Mouse (Mus musculus) lung, embryonic 14.5 days (tissue): ENCODE measurements around the gene Cmpk1. TPM values are rescaled to one million over a fixed set of nuclear protein-coding genes. Genes with fewer than 3 reads are reported as not detected.

Experiments used
- ATAC-seq: fragments of 200-750 bp; cut with Nextera tagmentation; 2 replicates; pipeline ENCODE4 v1.8.0; 2017; ENCODE audit warnings: mild to moderate bottlenecking, moderate TSS enrichment, moderate library complexity; ENCODE audit not compliant: insufficient read depth
- DNase-seq: peaks from one replicate; pipeline ENCODE4 v3.0.0-alpha.2; 2015
- H3K27ac ChIP-seq: fragments of 300-500 bp; sonication (generic); 2 replicates; pipeline ENCODE4 v1.5.1; 2014; ENCODE audit warnings: low read depth, mild to moderate bottlenecking, moderate library complexity
- H3K27me3 ChIP-seq: fragments of 300-500 bp; sonication (generic); 2 replicates; pipeline ENCODE4 v1.6.1; 2014; ENCODE audit warnings: low read length, control low read depth; ENCODE audit not compliant: insufficient read depth
- H3K36me3 ChIP-seq: fragments of 300-500 bp; sonication (generic); 2 replicates; pipeline ENCODE4 v1.6.1; 2014; ENCODE audit warnings: control low read depth; ENCODE audit not compliant: insufficient read depth
- H3K4me1 ChIP-seq: fragments of 300-500 bp; sonication (generic); 2 replicates; pipeline ENCODE4 v1.6.1; 2014; ENCODE audit warnings: antibody characterized with exemption, control low read depth; ENCODE audit not compliant: insufficient read depth
- H3K4me2 ChIP-seq: fragments of 300-500 bp; sonication (generic); 2 replicates; pipeline ENCODE4 v1.6.1; 2014; ENCODE audit warnings: mild to moderate bottlenecking
- H3K4me3 ChIP-seq: fragments of 300-500 bp; sonication (generic); 2 replicates; pipeline ENCODE4 v1.5.1; 2014; ENCODE audit warnings: low read depth, low read length
- H3K9ac ChIP-seq: fragments of 300-500 bp; sonication (generic); 2 replicates; pipeline ENCODE4 v1.6.1; 2014
- H3K9me3 ChIP-seq: fragments of 300-500 bp; sonication (generic); 2 replicates; pipeline ENCODE4 v1.6.1; 2016; ENCODE audit warnings: low read depth, low read length, control low read depth
- CTCF ChIP-seq: IDR thresholded peaks from 2 replicates; pipeline ENCODE4 v1.5.1; 2016; ENCODE audit warnings: antibody characterized with exemption, low read depth
- WGBS: fragments of 180-500 bp; shearing (Covaris S2); extraction: QIAGEN DNeasy Blood & Tissue Kit; methylation state at CpG from one replicate; pipeline ENCODE4 v1.1.7; 2014; 5-methylcytosine and 5-hydroxymethylcytosine counted together
- polyA plus RNA-seq: library from polyadenylated mRNA; unstranded; fragments of >200 nt; fragmentation: Nextera tagmentation; extraction: Ambion mirVana; gene quantifications from 2 replicates; pipeline ENCODE4 v1.2.1, GENCODE M21; 2014

Gene Cmpk1
- polyA plus RNA-seq, 1 experiment from 2014 or later = 99.8 TPM

DNA sequence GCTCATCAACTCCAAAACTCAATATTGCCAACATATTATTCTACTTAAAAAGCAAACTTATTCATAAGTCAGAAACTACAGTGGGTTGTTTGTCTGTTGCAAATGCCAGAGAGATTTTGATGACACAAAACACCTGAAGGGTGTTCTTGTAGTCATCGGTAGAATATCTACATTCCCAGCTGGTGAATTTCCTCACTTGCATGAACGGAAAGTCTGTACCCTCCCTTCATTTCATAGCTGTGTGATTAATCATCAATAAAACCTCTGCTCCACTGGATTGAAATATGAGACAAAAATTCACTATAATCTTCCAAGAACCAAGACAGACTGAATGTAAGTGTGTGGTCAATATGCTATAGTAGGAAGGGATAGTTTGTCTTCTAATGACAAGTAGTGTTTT is 27.5 kb downstream of the Cmpk1 start:
- Histone ChIP-seq H3K36me3 (peaks cover 23% of the 10 kb centered on the region), H3K4me3 (no peak overlapping the region), H3K9me3 (no peaks in the 10 kb centered on the region), H3K27ac (no peak overlapping the region), H3K27me3 (no peaks in the 10 kb centered on the region), H3K4me2 (no peak overlapping the region), H3K4me1 (no peaks in the 10 kb centered on the region), H3K9ac (no peak overlapping the region)
- DNase-seq = no peak
- no peak for ATAC-seq
- WGBS = 83% methylated on average over 2 of the region's 2 CpGs
- no peak for TF ChIP-seq CTCF

DNA sequence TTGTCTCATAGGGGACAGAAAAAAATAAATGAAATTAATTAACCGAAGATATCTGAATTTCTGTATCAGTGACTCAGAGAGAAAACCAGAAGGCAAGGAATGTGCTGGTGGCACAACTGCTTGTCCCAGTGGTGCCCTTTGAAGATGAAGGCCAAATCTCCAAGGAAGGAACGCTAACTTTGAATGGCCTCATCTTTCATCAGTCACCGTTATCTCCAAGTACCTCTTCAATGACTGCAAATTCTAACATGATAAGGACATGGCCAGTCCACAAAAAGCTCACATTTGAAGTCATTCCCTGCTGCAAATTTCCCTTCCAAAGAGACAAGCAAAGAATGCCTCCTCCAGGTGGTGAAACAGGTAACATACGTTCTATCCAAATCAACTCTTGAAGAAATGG is 28.3 kb downstream of the Cmpk1 start:
- no peak for DNase-seq
- Histone ChIP-seq H3K4me1 (no peaks in the 10 kb centered on the region), H3K9me3 (no peaks in the 10 kb centered on the region)

DNA sequence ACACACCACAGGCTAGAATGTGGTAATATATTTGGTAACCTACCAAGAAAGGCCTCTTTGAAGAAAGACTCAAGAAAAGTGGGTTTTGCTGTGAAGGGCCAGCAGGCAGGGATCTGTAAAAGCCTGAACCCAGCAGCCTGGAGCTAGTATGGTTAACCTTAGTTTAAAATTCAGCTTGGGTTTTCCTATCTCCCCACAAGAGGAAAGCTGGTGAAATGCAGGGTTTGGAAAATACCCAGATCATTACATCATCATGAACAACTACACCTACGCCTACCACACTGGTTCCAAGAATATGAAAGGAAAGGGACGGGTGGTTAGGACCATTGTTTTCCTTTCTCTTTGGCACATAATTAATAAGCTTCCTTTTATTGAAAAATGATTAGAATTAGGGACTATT is 28.8 kb downstream of the Cmpk1 start:
- no peak for TF ChIP-seq CTCF
- whole genome bisulfite sequencing = 69% methylated on average over 2 of the region's 2 CpGs
- no peak for ATAC-seq

More for the DNA sequence above, 28.3 kb downstream of the Cmpk1 start:
- Histone ChIP-seq H3K27me3 (no peaks in the 10 kb centered on the region), H3K4me2 (no peak overlapping the region), H3K36me3 (peaks cover 17% of the 10 kb centered on the region), H3K27ac (no peak overlapping the region), H3K9ac (no peak overlapping the region), H3K4me3 (no peak overlapping the region)
- WGBS = 65% methylated on average over 4 of the region's 4 CpGs
- ATAC-seq = no peak
- TF ChIP-seq CTCF = no peak

DNA sequence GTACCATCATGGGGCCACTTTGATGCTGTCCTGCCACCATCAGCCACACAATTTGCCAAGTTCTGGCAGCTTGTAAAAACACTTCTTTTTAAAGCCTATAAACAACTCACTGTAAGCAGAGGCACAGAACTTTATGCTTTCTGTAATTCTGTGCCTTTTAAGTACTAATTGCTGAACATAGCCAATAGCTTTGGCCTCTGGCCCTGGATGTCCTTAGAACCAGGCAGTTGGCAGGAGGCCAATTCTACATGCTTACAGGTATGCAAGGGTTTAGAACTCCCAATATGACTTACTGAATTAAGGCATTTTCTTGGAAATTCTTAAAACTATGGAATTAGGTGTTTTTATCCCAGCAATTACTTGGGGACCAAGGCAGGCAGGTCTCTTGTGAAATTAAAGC is 29.6 kb downstream of the Cmpk1 start:
- no peaks in the 10 kb centered on the region for H3K27me3 ChIP-seq
- peak; percentile 45 for DNase-seq
- no peak for ATAC-seq
- no peak overlapping the region for H3K27ac ChIP-seq
- no peak overlapping the region for H3K9ac ChIP-seq
- H3K4me1 ChIP-seq = no peaks in the 10 kb centered on the region
- no peak for TF ChIP-seq CTCF
- H3K4me2 ChIP-seq = no peak overlapping the region
- no peaks in the 10 kb centered on the region for H3K9me3 ChIP-seq
- no peak overlapping the region for H3K4me3 ChIP-seq
- H3K36me3 ChIP-seq = peaks cover 8% of the 10 kb centered on the region; the same call in 1 of the 2 replicates

More for the DNA sequence above, 28.8 kb downstream of the Cmpk1 start:
- no peak for DNase-seq
- Histone ChIP-seq H3K9me3 (no peaks in the 10 kb centered on the region), H3K27ac (no peak overlapping the region), H3K9ac (no peak overlapping the region), H3K4me3 (no peak overlapping the region), H3K4me2 (no peak overlapping the region), H3K4me1 (no peaks in the 10 kb centered on the region), H3K36me3 (peaks cover 17% of the 10 kb centered on the region), H3K27me3 (no peaks in the 10 kb centered on the region)

DNA sequence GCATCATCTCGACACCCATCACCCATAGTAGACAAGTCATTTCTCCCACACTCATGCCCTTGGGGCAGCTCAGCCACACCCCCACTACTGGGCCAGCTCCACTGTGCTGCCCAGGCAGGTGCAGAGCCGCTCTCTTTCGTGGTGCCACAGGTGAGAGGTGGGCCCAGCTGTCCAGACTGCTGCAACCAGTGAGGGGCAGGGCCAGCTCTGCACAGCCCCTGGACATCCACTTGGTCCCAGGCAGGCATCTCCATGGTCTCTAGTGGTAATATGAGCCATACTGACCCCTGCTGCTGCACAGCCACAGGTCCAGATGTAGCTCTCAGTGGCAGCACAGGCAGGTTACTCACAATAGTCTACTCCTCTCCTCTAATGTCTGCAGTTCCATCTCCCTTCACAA is 33.9 kb downstream of the Cmpk1 start:
- Histone ChIP-seq H3K27ac (no peak overlapping the region), H3K9ac (no peak overlapping the region), H3K4me1 (no peaks in the 10 kb centered on the region), H3K36me3 (no peaks in the 10 kb centered on the region), H3K4me3 (no peak overlapping the region), H3K4me2 (no peak overlapping the region), H3K27me3 (no peaks in the 10 kb centered on the region), H3K9me3 (no peaks in the 10 kb centered on the region)
- no peak for DNase-seq
- ATAC-seq = no peak; the same call in 1 of the 2 replicates
- WGBS = 79% methylated on average over 3 of the region's 3 CpGs
- no peak for TF ChIP-seq CTCF

DNA sequence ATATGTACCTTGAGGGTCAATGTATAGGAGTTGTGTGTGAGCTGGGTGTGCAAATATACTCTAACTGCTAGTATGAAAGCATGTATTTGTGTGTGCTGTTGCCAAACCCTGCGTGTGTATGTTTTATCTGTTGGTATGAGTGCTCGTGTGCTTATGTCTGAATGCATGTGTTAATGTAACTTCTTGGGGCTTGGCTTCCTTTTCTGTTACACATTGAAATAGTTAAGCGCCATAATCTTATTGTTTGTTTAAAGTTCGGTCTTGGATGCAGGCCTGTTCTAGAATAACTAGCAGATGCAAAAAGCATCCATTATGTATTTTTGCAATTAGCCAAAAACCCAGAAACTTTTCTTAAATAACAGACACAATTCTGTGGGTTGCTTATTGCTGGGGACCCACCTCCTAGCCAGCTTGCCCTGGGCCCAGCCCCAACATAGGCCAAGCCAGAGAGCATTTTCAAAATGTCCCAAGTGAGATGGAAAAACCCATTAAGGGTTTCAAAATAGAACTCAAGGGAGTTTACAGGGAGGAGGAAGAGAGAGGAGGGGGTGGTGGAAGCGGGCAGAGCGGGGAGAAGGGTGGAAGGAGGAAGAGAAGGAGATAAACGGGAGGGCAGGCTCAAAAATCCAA is 39.1 kb downstream of the Cmpk1 start:
- Histone ChIP-seq H3K4me2 (no peak overlapping the region), H3K4me3 (no peak overlapping the region), H3K4me1 (no peaks in the 10 kb centered on the region), H3K9me3 (no peaks in the 10 kb centered on the region), H3K27me3 (no peaks in the 10 kb centered on the region), H3K9ac (no peak overlapping the region), H3K27ac (no peak overlapping the region), H3K36me3 (no peaks in the 10 kb centered on the region)
- DNase-seq = no peak
- WGBS = 45% methylated on average over 7 of the region's 7 CpGs
- no peak for TF ChIP-seq CTCF
- peak; percentile 13; the same call in 1 of the 2 replicates for ATAC-seq

DNA sequence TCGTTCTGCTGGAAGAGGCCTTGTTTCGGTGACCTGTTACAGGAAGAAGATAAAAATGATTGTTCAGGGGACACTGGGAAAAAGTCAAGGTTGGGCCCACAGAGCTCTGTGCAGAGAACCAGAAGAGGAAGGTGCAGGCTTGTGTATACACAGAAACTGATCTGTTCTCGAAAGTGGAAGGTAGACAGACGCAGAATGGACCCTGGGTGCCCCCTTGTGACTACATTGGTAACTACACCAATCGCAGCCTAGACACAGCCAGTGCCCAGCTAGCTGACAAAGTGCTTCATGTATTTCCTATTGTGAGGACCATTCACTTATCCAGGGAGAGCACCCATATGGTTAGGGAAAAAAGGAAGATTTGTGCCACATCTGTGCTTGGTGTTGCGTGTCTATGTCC is 39.6 kb downstream of the Cmpk1 start:
- Histone ChIP-seq H3K27ac (no peak overlapping the region), H3K4me1 (no peaks in the 10 kb centered on the region), H3K36me3 (no peaks in the 10 kb centered on the region), H3K9ac (no peak overlapping the region), H3K4me3 (no peak overlapping the region), H3K9me3 (no peaks in the 10 kb centered on the region), H3K4me2 (no peak overlapping the region), H3K27me3 (no peaks in the 10 kb centered on the region)
- 22% methylated on average over 6 of the region's 6 CpGs for WGBS
- ATAC-seq (peak; percentile 82), DNase-seq (peak; percentile 90)
- peak; percentile 95 for TF ChIP-seq CTCF
